Mouse (Mus musculus): Measurements from ENCODE around the gene Rb1. TPM values are rescaled to one million over a fixed set of nuclear protein-coding genes. Genes with fewer than 3 reads are reported as not detected.

Rb1 gene
- polyA plus RNA-seq, 1 experiment from 2014 or later, result 13.0 TPM

MicroRNA genes within 50 kb of the gene (microRNA counts, 519-probe panel; counts per million panel counts)
- microRNA mmu-miR-687, result 35.7 counts per million

Small RNA genes within 50 kb of the gene (microRNA-seq; reads per million reads assigned to microRNA genes)
- not detected for gene Mir687

Other genes starting within 250 kb of the Rb1 start
- 55.5 and 62.2 TPM in 2 replicates for gene Rcbtb2, start 202.8 kb downstream of the Rb1 start, polyA plus RNA-seq (2015; fragmentation: Nextera tagmentation; extraction: Ambion mirVana)
- 12.1 and 13.0 TPM in 2 replicates for gene Lpar6, start 87.9 kb downstream of the Rb1 start, polyA plus RNA-seq (2015; fragmentation: Nextera tagmentation; extraction: Ambion mirVana)
- 702 and 717 TPM in 2 replicates for gene Itm2b, start 59.5 kb upstream of the Rb1 start, polyA plus RNA-seq (2015; fragmentation: Nextera tagmentation; extraction: Ambion mirVana)
- 54.0 and 64.5 TPM in 2 replicates for gene Med4, start 184.2 kb upstream of the Rb1 start, polyA plus RNA-seq (2015; fragmentation: Nextera tagmentation; extraction: Ambion mirVana)
- gene Sucla2, start 199.5 kb upstream of the Rb1 start, polyA plus RNA-seq (2015; fragmentation: Nextera tagmentation; extraction: Ambion mirVana), result 140 and 141 TPM in 2 replicates
- gene Nudt15, start 222.4 kb upstream of the Rb1 start, polyA plus RNA-seq (2015; fragmentation: Nextera tagmentation; extraction: Ambion mirVana), result 5.7 and 5.8 TPM in 2 replicates

Data from intestine, embryonic 16.5 days (tissue).